Mouse (Mus musculus) ovary, postnatal 36 days (tissue): Measurements from ENCODE around the gene Pex16.

Experiments used
- DNase-seq: peaks from one replicate; pipeline ENCODE4 v3.0.0; 2022; ENCODE audit warnings: low spot score, mixed read lengths

Gene Pex16

DNA sequence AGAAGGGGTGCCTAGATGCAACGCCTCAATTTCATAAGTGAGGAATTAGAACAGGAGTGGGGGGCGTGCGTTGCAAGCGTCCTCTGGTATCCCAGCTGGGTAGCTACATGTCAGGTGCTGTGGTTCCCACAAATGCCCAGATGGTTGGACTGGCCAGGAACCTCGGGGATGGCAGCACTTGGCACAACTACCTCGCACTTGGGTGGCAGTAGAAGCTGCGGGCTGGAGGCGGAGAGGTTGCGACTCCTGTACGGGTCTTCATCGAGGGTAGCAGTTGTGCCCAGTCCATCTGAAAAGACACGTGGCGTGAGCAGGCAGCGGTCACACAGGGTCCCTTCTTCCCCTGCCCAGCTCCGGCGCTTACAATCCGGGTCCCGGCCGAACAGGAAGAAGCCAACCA, 4.1 kb upstream of the Pex16 start:
- DNase-seq = no peak

DNA sequence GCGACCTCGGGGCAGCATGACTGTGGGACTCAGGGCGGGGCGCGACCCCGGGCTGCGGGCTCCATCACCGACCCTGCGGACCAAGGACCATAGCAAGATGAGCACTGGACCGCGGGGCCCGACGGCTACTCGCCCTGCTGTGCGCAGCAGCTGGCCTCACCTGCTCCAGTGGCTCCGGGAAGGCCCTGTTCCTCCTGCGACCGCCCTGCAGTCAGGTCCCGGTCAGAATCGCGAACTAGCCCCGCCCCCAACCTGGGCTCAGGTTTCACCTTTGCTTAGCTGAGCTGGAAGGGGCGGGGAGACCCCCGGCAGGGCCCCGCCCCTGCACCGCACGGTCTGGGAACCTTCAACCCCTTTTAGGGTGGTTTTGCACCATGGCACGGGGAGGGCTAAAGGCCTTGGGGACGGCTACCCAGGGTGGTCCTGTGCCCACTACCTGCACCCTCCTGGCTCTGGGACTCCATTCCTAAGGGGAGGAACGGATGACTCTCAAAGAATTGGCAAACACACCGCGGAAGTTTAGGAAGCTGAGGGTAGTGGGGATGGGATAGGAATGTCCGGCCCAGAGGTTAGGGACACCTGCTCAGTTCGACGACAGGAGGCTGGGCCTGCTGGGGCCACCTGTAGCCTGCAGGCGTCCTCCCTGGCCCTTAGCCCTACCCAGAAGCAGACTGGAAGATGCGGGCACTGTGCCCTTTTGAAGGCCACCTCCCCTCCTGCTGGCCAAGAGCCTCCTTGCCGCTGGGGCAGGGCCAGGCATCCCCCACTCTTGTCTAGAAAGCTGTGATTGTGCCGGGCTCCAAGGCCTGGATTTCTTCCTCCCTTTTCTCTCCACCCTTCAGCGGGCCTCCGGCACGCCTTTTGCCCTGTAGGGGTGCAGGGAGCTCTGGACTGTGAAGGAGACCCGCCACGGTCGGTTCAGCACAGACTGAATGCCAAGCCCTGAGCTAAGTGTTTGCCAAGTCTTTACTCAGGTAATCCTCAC, 3.4 kb upstream of the Pex16 start:
- peak; percentile 85 for DNase-seq

DNA sequence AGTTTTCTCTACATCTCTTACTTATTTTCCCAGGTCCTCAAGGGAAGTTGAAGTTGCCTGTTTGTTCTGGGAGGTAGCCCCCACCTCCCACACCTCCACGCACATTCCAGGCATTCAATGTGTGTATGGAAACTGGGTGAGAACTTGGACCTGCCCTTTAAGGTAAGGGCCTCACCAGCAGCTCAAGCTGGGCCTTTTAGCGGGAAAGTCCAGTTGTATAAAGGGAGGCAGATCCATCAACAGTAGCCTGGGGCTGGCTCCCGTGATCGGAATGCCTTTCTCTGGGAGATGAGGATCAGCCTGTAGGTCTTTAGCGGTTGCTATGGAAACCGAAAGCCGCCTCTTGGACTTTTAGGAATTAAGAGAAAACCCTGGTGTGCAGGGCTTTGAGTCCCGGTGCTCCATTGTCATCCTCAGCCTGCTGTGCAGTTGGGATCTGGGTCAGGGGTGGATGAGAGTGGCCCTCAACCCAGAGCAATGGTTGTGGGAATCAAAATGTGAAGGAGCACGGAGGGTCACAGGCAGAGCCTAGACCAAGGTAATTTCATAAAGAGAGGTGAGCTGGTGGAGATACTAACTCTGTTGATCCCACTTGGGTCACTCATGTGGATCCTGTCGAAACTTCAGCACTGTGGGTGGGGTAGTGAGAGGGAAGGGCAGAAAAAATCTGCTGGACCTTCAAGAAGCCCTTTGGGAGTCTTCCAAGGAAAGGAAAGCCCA, 2.3 kb upstream of the Pex16 start:
- DNase-seq = no peak

DNA sequence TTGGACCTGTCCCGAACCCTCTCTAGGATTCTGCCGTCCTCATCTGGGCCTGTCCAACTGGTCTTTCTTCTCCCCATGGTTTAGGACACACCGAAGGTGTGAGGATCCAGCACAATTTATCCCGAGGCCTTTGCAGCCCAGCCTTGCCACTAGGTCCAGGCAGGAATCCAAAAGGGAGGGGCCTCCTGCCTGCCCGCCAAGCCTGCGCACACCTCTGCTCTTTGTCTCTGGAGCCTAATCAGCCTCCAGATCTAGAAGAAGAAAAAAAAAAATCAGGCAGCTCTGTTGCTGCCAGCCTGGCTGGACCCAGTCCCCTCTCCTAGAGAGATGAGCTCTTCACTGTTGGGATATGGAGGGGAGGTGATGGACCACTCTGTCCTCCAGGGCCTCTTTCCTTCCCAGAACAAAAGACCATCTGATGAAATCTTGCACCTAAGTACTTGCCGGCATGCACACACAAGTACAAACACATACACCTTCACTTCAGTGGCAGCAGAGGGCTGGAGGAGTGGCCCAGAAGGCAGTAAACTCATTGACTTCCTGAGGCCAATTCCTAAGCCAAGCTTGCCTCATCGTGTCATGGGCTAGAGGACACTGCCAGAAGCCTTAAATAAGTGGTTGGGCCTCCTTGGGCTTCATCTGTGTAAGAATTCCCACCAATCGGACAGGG, 1.6 kb upstream of the Pex16 start:
- DNase-seq = peak; percentile 69

DNA sequence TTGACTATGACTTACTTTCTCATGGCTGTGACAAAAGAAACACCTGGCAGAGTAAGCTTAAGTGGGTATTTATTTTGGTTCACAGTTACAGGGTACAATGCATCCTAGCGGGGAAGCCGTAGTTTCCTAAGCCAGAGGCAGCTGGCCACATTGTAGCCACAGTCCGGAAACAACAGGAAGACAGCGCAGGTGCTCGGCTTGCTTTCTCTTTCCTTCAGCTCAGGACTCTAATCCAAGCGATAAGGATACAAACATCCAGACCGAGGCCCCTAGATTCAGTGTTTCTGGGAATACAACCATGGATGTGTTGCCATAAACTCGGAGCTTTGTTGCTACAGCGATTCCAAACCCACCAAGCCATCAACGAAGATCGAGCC, 1.1 kb upstream of the Pex16 start:
- DNase-seq = no peak

DNA sequence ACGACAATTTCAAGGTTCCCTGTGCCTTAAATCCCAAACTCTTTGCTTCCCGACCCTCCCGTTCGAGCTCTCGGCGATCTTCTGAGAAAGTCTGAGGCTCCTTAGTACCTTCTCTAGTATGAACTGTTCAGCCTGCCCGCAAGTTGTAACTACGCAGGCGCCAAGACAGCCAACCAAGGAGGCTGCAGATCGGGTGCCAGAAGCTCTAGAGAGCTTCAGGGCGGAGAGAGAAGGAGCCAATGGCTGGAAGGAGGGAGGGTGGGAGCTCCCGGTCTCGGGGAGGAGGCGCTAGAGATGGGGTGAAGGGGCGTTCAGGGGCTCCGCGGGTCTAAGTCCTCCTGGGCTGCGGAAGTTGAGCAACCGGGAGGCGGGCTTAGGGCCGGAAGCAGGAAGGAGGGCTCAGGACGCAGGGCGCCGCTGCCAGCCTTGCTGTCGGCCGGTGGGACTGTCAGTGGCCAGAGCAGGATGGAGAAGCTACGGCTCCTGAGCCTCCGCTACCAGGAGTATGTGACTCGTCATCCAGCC, 685 bp downstream of the Pex16 start:
- DNase-seq = peak; percentile 93

DNA sequence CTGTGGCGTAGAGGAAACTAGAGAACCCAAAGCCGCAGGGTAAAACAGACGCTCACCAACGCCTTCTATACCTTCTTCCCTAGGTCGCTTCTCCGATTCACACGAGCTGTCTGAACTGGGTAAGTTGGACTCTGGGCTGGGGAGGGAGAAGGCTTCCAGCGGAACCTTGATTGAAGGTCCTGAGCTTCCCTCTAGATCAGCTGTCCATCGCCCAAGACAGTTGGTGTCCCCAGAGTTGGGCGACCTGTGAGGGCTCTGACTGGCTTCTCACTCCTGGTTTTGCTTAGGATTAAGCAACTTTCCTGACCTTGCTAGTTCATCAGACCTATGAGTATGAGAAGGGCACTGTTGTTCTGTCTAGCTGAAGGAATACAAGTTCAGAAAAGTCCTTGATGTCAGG, 1.3 kb downstream of the Pex16 start:
- no peak for DNase-seq

DNA sequence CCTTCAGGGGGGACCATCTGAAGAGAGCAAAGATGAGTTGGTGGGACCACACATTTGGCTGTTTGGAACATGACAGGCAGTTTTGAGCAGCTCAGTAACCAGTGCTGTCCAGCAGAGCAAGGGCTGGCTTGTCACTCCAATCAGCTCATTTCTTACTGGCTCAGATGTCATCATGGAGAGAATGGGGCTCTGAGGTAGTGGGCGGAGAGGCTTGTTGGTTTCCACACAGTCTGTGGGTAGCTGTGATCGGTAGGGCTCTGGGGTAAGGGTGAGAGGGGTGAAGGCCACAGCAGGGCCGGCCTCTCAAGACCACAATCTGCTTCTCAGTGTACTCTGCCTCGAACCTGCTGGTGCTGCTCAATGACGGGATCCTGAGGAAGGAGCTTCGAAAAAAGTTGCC, 1.8 kb downstream of the Pex16 start:
- no peak for DNase-seq

DNA sequence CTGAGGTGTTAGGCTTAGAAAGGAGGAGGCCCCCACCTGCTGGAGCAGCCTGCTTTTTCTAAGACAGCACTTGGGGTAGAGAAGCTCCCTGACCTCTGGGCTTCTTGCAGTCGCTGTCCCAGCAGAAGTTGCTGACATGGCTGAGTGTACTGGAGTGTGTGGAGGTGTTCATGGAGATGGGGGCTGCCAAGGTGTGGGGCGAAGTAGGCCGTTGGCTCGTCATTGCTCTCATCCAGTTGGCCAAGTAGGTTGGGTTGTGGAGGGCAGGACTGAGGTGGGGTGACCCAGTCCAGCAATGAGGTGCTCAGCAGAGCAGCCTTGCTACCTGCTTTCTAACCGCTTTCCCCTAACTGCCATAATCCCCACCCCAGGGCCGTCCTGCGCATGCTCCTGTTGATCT, 2.8 kb downstream of the Pex16 start:
- DNase-seq = no peak

DNA sequence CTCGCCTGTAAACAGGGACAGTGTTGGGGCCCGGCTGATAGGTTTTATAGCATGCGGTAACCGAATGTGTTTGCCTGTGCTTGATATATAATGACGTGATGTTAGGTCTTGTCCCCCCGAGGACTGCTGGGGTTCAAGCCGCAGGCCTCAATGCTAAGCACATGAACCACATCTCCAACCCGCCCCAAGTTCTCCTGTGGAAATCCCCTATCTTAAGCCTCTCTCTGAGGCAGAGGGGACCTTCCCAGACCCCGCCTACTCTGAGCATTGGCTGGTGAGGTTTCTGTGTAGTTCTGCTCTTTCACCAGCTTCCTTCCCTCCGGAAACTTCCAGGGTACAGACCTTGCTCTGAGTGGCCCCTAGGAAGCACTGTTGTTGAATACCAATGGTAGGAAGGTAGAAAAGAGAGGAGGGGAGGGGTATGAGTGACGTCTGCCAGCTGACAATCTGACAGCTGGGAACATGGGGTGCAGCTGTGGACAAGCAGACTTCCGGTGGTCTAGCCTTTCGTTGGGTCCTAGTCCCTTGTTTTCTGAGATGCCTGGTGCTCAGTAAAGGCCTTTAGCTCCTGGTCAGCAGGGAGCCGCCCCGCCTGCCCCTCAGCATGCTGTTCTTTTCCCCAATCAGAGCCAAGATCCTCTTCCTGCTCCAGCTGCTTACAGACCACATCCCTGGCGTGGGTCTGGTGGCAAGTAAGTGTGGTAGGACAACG, 5.5 kb downstream of the Pex16 start:
- no peak for DNase-seq

DNA sequence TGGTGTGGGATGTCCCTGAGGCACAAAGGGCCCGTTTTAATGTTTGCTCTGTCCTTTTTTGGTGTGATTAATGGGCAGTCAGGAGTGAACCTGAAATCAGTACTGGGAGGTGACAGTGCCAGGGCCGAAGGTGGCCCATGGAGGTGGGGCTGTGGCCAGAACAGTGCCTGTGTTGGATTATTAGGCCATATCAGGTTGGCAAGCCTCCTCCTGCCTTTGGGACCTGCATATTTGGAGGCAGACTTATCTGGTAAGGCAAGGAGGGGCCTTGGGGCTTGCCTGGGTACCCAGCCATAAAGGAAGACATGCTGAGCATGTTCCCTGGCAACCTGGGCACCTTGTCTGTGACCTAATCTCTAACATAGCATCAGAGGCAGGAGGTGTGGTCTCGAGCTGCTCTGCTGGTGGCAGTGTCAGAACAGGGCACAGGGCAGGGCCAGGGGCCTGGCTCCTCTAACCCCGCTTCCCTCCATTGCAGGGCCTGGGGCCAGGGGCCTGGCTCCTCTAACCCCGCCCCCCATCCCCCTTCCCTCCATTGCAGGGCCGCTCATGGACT, 6.1 kb downstream of the Pex16 start:
- DNase-seq = no peak

DNA sequence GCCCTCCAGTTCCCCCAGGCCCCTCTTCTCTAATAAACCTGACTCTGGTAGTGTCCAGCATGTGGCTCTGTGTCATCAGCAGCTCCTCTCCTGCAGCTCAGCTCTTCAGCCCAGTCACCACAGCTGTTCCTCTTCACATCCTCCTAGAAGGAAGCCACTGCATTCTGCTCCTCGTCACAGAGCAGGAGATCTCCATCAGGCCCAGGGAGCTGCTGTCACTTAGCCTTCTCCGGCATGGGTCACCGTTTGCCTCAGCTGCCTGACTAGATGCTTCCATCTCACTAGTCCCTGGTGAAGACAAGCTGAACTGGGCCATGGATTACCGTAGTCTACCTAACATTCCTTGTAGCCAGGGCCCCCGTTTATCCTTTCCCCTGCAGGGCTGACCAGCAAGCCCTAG, 6.7 kb downstream of the Pex16 start:
- no peak for DNase-seq

DNA sequence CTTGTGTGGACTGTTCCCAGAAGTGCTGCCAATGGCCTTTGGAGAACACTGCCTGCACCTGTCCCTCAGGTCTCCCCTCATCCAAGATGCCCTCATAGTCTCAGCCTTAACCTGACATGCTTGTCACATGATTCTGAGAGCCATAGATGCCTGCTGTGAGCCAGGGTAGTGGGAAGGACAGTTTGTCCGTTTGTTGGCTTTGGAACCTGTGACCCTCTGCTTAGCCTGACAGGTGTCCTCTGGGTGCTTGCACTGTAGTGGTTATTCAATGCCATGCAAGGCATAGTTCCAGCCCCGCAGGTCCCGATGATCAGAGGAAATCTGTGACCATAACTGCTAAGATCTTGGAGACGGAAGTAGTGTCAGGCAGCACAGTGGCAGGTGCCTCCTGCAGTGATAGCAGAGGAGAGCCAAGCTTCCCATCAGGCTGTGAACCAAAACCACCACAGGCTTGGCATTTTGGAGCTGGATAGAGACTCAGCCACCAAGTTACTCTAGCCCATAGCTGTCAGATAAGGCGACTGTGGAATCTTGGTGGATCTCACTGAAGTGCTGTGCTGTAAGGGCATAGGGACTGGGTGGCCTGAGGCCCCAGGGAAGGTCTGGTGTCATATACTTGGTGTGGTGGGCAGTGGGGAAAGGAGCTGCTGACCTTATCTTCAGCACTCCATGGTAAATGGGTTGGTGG, 7.6 kb downstream of the Pex16 start, which contains the start of gene 1700029I15Rik:
TSS of gene 1700029I15Rik (plus strand) at position 638 of the 688 bp plus-strand sequence.
- DNase-seq = no peak

DNA sequence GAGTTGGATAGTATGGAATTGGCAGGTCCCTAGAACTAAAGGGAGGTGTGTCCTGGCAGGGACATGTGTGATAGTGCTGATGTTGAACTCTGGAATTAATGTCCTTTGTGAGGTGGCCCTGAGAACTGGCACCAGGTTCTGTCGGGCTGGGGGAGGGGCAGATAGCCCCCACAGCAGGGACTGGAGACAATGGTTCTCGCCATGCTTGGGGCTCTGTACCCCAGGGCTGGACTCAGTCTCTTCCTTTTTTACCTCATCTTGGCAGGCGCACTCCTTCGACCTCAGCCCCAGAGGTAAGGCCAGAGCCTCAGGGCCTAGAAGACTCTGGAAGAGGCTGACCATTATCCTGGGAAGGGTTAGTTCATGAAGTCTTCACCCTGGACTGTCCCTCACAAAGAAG, 8.3 kb downstream of the Pex16 start:
- no peak for DNase-seq

DNA sequence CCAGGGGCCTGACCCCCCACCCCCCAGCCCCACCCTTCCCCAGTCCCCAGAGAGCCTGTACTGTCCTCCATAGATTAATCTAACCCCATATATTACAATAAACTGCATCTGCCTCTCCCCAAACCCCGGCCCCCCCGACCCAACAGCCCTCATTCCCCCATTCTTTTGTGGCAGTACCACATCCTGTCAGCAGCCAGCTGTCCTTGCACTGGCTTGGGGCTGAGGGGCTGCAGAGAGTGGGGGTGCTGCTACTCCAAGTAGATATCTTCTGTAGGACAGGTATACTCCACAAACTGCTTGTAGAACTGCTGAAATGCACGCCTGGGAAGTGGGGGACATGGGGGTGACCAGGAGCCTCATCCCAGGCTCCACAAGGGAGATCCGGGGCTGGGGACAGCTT, 9.6 kb downstream of the Pex16 start:
- DNase-seq = no peak

DNA sequence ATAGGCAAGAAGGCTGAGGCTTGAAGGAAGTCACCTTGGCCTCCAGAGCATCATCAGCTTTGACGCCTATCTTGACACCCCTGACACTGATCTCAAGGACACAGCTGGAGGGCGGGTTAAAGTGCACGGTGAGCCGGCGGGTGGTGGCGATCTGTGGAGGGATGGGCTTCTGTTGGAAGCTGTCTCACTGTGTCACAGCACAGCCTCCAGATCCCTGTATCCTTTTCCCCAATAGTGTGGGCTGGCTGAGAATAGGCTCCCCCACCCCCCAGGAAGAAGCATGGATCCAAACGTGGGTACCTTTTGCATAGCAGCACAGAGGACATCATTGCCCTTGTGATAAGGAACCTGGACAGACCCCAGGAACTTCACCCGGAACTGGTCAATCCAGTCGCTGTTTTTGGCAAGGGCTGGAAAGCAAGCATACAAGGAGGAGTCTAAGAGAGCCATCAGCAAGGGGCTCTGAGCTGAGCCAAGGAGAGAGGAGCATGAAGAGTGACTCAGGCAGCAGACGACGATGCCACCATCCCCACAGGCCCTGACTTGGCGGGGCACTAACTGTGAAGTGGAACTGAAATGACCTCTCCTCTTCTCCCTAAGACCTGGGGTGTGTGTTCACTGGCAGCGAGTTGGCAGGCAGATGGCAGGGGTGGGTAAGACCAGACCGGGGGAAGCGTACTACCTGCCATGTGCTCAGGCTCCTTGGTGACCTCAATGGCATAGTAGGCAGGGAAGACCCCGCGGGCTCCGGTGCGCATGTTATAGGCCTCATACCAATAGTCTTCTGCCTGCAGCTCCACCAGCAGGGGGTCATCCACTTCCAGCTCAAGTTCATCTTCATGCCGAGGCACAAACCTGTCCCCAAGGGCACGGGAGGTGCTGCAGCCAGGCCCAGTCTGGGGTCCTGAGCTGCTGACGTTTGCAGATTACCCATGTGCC, 10.9 kb downstream of the Pex16 start:
- DNase-seq = no peak

DNA sequence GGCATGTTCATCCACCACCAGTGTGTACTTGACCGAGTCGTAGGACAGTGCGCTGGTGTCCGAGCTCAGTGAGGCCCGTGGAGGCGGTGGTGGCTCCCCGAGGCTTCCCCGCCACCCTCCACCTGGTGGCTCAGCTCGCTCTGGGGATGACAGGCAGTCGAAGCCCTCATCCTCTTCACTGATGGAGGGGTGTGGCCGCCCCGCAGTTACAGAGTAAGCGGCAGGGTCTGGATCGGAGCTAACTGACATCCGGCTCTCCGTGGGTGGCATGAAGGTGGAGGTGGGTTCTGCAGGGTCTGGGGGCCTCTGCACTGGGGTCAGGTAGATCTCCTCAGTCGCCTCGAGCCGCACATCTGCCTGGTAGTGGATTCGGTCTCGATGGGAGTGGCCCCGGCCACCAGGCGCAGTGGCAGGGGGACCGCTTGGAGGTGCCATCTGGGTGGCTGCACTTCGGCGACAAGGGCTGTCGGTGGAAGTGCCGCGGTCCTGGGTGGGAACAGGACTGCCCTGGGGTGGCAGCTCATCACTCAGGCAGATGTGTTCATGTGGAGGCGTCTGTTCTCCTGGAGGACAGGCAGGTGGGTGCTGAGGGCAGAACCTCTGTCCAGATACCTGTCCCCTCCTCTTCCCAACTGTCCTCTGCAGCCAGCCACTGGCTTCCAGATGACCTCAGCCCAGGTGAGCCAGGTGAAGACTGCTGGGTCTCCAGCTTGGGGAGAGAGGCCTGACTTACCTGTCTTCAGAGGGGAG, 12.5 kb downstream of the Pex16 start:
- DNase-seq = no peak

DNA sequence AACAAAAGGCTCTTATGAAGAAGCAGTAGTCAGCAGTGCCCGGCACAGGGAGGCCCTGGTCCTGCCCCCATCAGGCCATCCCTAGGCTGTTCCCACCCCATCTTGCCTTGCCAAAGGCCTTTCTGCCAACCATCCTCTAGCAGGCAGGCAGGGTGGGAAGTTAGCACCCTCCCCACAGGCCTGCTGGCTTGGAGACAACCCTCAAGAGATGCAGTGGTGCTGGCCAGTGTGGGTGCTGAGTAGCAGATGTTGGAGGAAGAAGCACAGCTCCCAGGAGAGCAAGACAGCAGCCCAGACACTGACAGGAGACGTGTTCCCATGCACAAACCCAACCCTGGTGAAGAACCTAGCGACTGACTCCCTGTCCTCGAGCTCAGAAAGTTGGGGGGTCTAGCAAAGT, 13.2 kb downstream of the Pex16 start:
- DNase-seq = no peak

DNA sequence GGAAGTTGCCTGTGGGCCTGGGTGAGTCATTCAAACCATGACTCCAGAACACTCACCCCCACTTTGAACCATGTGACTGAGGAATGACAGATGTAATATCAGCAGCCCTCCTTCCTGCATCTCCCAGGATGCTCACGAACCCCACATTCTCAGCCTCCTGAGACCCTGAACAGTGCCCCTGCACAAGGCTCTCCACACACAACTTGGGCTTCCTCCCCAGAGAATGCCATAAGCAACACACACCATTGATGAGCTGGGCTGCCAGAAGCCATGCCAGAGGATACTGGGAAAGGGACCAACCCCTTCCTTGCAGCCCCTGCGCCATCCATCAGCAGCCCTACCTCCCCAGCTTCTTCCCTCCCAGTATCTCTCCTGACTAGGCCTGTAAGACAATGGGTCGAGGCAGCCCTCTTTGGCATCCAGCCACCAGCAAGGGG, 13.6 kb downstream of the Pex16 start:
- DNase-seq = no peak
